In the genomic region with DNA sequence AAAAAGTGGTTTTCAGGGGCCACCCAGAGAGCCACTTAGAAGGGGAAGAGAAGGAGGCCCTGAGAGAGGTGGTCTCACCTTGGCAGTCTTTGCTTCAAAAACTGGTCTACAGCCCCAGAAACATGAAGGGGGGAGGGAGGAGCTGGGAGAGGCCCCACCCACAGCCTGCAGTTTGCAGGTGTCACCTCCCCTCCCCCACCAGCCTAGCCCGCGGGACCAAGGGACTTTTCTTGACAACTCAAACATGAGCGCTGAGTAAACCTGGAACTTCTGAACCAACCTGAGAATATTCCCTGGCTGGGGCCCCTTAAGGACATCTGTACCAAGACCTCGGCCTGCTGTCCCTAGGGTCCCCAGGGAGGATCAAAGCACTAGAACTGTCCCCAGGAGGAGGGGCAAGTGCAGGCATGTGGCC, we compare ENCODE assay signal across 11 mouse cellular contexts. TPM values are rescaled to one million over a fixed set of nuclear protein-coding genes. Genes with fewer than 3 reads are reported as not detected.
DNase-seq lines count a peak whose midpoint lies in the region; ATAC-seq and TF ChIP-seq lines count a peak whose summit lies in the region.
"Had no signal": no experiment of that assay in that cellular context is flagged by ENCODE, and none has a peak within 500 bp of the region (broad histone marks: within the 10 kb centered on the region; RNA-seq: fewer than 3 reads in every experiment).

No protein-coding gene starts in this region.

- no peak for ATAC-seq in erythroblast, adult 5-6 weeks (replicated peaks; ENCODE audit: low FRiP score, poor library complexity, severe bottlenecking)

- H3K36me3 ChIP-seq in macrophage (ENCODE audit: inconsistent target), result peaks cover 15% of the 10 kb centered on the region; the same call in 1 of the 2 replicates
- H3K36me3 ChIP-seq in kidney, adult 2 months (ENCODE audit: control insufficient read depth, insufficient read depth, low read length), result no peaks in the 10 kb centered on the region
- H3K36me3 ChIP-seq: limb, embryonic 10.5 days had no signal

- no peaks in the 10 kb centered on the region for H3K27me3 ChIP-seq in kidney, adult 2 months (replicated peaks; ENCODE audit: control insufficient read depth, insufficient read depth, low read length)

- no peak for TF ChIP-seq POLR2A in kidney, adult 2 months (IDR thresholded peaks at IDR 0.05; ENCODE audit: low read depth, low read length)

- no peak overlapping the region for H3K27ac ChIP-seq in macrophage
- no peak overlapping the region for H3K27ac ChIP-seq in kidney, adult 2 months (ENCODE audit: insufficient read depth, low read depth, low read length)
- H3K27ac ChIP-seq: heart, adult 2 months; limb, embryonic 10.5 days had no signal

- 88% methylated on average over 4 of the region's 4 CpGs for WGBS in macrophage (ENCODE audit: missing documents)
- WGBS in kidney, adult 2 months, result 63% methylated on average over 4 of the region's 4 CpGs

- peaks cover 81% of the 10 kb centered on the region; the same call in 1 of the 2 replicates for H3K79me2 ChIP-seq in macrophage (ENCODE audit: inconsistent target)

- no peak for TF ChIP-seq CTCF in kidney, adult 2 months (conservative IDR thresholded peaks at IDR 0.05; ENCODE audit: insufficient read depth, insufficient read length, low read depth, low read length)

- DNase-seq in CD4-positive, CD25-positive, alpha-beta regulatory T cell, adult 2 months (ENCODE audit: low read depth, low spot score), result peak; percentile 87
- peak; percentile 67 for DNase-seq in T-cell, adult 2 months (ENCODE audit: low spot score)
- peak; percentile 84 for DNase-seq in thymus, postnatal 0 days (ENCODE audit: low spot score)
- no peak for DNase-seq in kidney, adult 2 months
- DNase-seq in embryo, embryonic 10 days (ENCODE audit: low spot score), result no peak
- DNase-seq: kidney, adult 9 months; lung, embryonic 14.5 days had no signal

- peak overlapping the region; percentile 48; the same call in 1 of the 2 replicates for H3K4me3 ChIP-seq in macrophage (ENCODE audit: inconsistent target)
- no peak overlapping the region for H3K4me3 ChIP-seq in kidney, adult 2 months (ENCODE audit: insufficient read depth, low read depth, low read length)
- H3K4me3 ChIP-seq: heart, adult 2 months; limb, embryonic 10.5 days had no signal

- no peaks in the 10 kb centered on the region for H3K4me1 ChIP-seq in kidney, adult 2 months (ENCODE audit: control insufficient read depth, insufficient read depth, low read length)

RNA-seq across cellular contexts. Expression of a gene that starts 2.5 kb away (rescaled TPM):
- total RNA-seq in macrophage (2018; cell fraction: chromatin; rRNA removed), result 100 to 1,000 TPM in 1 of 26 experiments, 10 to 100 TPM in 18, 1 to 10 TPM in 7; 2.1 to 103 (median 34.8) TPM
- 10 to 100 TPM; 11.9 to 91.3 (median 35.2) TPM for total RNA-seq in macrophage (2018; cell fraction: cytosol; rRNA removed)
- total RNA-seq in macrophage (2018; cell fraction: nucleus; rRNA removed), result 100 to 1,000 TPM in 7 of 26 experiments, 10 to 100 TPM in 19; 11.6 to 141 (median 56.9) TPM
- 34.1 to 93.4 TPM (median 46.8 TPM) in 3 replicates for polyA plus RNA-seq in macrophage (2018)
- polyA plus RNA-seq in thymus, postnatal 0 days (2015; fragmentation: Nextera tagmentation; extraction: Ambion mirVana), result 28.2 and 36.8 TPM in 2 replicates
- 1.4 and 6.4 TPM in 2 replicates for polyA plus RNA-seq in kidney, adult 2 months (2012; rRNA removed)
- total RNA-seq in erythroblast, adult 5-6 weeks (2015; ENCODE audit: low replicate concordance), result 1.3 TPM in 2 replicates
- total RNA-seq in erythroblast, adult 5-6 weeks (2017; ENCODE audit: low replicate concordance), result 0.42 and 0.43 TPM in 2 replicates

RNA-seq across cellular contexts. Expression of a gene that starts 53.8 kb away (rescaled TPM):
- total RNA-seq in macrophage (2018; cell fraction: chromatin; rRNA removed), result 1,000 to 10,000 TPM in 1 of 26 experiments, 100 to 1,000 TPM in 25; 132 to 1,109 (median 198) TPM
- total RNA-seq in macrophage (2018; cell fraction: cytosol; rRNA removed), result 100 to 1,000 TPM in 14 of 26 experiments, 10 to 100 TPM in 12; 66.1 to 266 (median 101) TPM
- 1,000 to 10,000 TPM in 1 of 26 experiments, 100 to 1,000 TPM in 25; 132 to 1,059 (median 192) TPM for total RNA-seq in macrophage (2018; cell fraction: nucleus; rRNA removed)
- 95.1 to 123 TPM (median 99.7 TPM) in 3 replicates for polyA plus RNA-seq in macrophage (2018)
- 45.8 and 47.1 TPM in 2 replicates for polyA plus RNA-seq in thymus, postnatal 0 days (2015; fragmentation: Nextera tagmentation; extraction: Ambion mirVana)
- polyA plus RNA-seq in kidney, adult 2 months (2012; rRNA removed), result 16.1 and 20.3 TPM in 2 replicates
- 1.3 and 6.1 TPM in 2 replicates for total RNA-seq in erythroblast, adult 5-6 weeks (2015; ENCODE audit: low replicate concordance)
- total RNA-seq in erythroblast, adult 5-6 weeks (2017; ENCODE audit: low replicate concordance), result 4.0 and 6.1 TPM in 2 replicates

Comparison
In these comparisons a context has a peak if more than half of its experiments do, and no peak if none do; other contexts are left out.
1. DNase-seq: peak in CD4-positive, CD25-positive, alpha-beta regulatory T cell, adult 2 months (single experiment), T-cell, adult 2 months (single experiment) and thymus, postnatal 0 days (single experiment); none in kidney, adult 2 months (single experiment) and embryo, embryonic 10 days (single experiment).